Mouse (Mus musculus) erythroblast, adult 5-6 weeks (primary cell): Measurements from ENCODE around the gene Gm49380. TPM values are rescaled to one million over a fixed set of nuclear protein-coding genes. Genes with fewer than 3 reads are reported as not detected.

ENCODE experiments used
- ATAC-seq: replicated peaks from 2 replicates; pipeline ENCODE4 v1.8.0; 2016; ENCODE audit warnings: moderate number of reproducible peaks, mild to moderate bottlenecking, moderate TSS enrichment, inconsistent platforms; ENCODE audit not compliant: poor library complexity, low FRiP score, severe bottlenecking
- total RNA-seq, 2 experiments: library from RNA; stranded (forward) in 1 of 2; stranded (reverse) in 1 of 2; fragments of 150-400 nt in 1 of 2; fragments of 200-764, 138-1000 nt in 1 of 2; gene quantifications; 2 replicates each; pipeline versions ENCODE4 v1.2.3 to v1.2.4; 2015 to 2017; ENCODE audit warnings: low replicate concordance in 2 of 2

The Gm49380 gene
- total RNA-seq, 2 experiments from 2014 or later, result not detected

- ATAC-seq, result no peak
These were observed 81.4 kb downstream of the Gm49380 start for GRCm38 (mm10) chr9:44031946-44032345.

DNA sequence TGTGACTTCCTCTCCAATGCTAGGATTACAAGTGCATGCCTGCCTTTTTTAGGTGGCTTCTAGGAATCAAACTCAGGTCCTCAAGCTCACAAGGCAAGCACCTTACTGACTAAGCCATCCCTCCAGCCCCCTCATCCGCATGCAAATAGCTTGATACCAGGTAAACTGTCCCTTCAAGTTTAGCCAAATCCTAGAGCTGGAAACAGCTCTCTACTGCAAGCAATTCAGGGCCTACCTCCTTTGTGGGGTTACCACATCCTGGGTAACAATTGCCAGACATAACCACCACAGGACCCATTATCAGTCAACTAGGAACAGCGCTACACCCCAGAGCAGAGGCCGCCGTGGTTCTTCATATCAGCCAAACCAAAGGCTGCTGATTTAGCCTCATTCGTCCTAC is 82.2 kb downstream of the Gm49380 start:
- ATAC-seq, result no peak

- no peak for ATAC-seq
These were observed 82.7 kb downstream of the Gm49380 start for GRCm38 (mm10) chr9:44030646-44031045.

DNA sequence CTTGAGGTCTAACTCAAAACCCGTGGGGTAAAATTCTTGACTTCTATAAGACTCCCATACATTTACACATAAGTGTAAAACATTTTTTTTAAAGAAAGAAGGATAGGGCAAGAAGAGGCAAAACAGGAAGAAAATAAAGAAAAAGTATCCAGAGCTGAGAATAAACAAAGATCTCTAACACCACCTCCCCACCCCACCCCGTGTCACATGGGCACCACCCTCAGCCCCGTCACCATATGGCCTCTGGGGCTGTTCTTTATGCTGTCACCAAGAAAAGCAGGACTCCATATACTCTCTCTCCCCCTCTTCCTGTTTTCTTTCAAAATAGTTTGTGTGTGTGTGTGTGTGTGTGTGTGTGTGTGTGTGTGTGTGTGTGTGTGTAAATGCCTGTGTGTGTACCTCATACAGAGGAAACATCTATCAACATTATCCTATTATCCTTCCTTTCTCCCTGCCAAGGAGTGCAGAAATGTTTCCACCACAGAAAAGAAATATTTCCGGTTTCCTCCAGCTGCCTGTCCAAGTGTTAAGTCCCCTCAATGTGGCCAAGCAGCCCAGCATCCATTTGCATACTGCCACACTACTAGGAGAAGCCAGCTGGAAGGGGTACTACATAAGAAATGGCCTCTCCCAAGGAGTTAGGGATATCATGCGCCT is 83.6 kb downstream of the Gm49380 start:
- no peak for ATAC-seq

DNA sequence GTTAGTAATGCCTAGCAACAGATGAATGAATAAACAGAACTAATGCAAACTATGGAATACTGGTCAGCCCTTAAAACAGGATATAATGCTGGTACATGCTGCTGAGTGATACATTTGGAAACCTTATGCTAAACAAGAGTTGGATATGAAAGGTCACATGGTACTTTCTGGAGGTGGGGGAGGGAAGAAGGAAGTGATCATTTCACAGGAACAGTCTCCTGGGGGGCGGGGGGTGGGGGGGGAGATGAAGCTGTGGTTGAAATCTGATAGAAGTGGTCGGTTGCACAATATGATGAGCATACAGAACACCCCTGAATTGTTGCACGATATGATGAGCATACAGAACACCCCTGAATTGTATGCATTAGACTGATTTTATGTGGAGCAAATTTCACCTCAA is 89.2 kb downstream of the Gm49380 start:
- no peak for ATAC-seq

- no peak for ATAC-seq
These were observed 91.0 kb downstream of the Gm49380 start for GRCm38 (mm10) chr9:44022100-44022847.

DNA sequence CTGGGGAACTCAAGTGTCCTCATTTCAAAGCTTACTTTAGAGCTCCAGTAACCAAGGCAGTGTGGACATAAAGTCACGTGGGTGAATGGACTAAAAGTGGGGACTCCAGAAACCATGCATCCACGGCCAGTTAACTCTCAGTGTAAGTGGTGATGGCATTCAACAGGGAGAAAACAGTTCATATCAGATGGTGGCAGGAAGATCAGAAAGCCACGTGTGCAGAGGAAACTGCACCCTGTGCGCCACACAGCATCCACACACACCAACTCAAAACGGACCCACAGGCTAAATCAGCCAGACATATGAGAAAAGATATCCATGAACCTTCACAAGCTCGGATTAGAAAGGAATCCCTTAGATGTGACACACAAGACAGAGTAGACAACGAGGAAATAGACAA is 93.3 kb downstream of the Gm49380 start:
- no peak for ATAC-seq

- no peak for ATAC-seq
These were observed 95.5 kb downstream of the Gm49380 start for GRCm38 (mm10) chr9:44017846-44018245.

Other genes starting within 250 kb of the Gm49380 start
- gene Thy1, start 70.1 kb downstream of the Gm49380 start, total RNA-seq (2015; ENCODE audit: low replicate concordance), result 1.5 and 9.0 TPM in 2 replicates
- 5.0 TPM in 1 of 2 replicates, not detected in the other for gene Thy1, start 70.1 kb downstream of the Gm49380 start, total RNA-seq (2017; ENCODE audit: low replicate concordance)
- 1.0 and 1.3 TPM in 2 replicates for gene Usp2, start 46.5 kb downstream of the Gm49380 start, total RNA-seq (2015; ENCODE audit: low replicate concordance)
- 0.28 and 5.7 TPM in 2 replicates for gene Usp2, start 46.5 kb downstream of the Gm49380 start, total RNA-seq (2017; ENCODE audit: low replicate concordance)
- gene Mfrp, start 11.8 kb downstream of the Gm49380 start, total RNA-seq (2015; ENCODE audit: low replicate concordance), result not detected in 2 replicates
- gene Mfrp, start 11.8 kb downstream of the Gm49380 start, total RNA-seq (2017; ENCODE audit: low replicate concordance), result not detected in 2 replicates
- gene C1qtnf5, start 6.3 kb downstream of the Gm49380 start, total RNA-seq (2015; ENCODE audit: low replicate concordance), result 2.1 TPM in 1 of 2 replicates, not detected in the other
- gene C1qtnf5, start 6.3 kb downstream of the Gm49380 start, total RNA-seq (2017; ENCODE audit: low replicate concordance), result not detected in 2 replicates
- gene Rnf26, start within 50 bp of the Gm49380 start, total RNA-seq (2015; ENCODE audit: low replicate concordance), result 11.1 and 23.6 TPM in 2 replicates
- 13.5 and 15.6 TPM in 2 replicates for gene Rnf26, start within 50 bp of the Gm49380 start, total RNA-seq (2017; ENCODE audit: low replicate concordance)
- gene Mcam, start 21.0 kb upstream of the Gm49380 start, total RNA-seq (2015; ENCODE audit: low replicate concordance), result 0.77 TPM in 1 of 2 replicates, not detected in the other
- 0.60 TPM in 1 of 2 replicates, not detected in the other for gene Mcam, start 21.0 kb upstream of the Gm49380 start, total RNA-seq (2017; ENCODE audit: low replicate concordance)
- 43.7 and 46.9 TPM in 2 replicates for gene Cbl, start 120.5 kb upstream of the Gm49380 start, total RNA-seq (2015; ENCODE audit: low replicate concordance)
- 14.6 and 35.3 TPM in 2 replicates for gene Cbl, start 120.5 kb upstream of the Gm49380 start, total RNA-seq (2017; ENCODE audit: low replicate concordance)
- not detected in 2 replicates for gene Ccdc153, start 127.2 kb upstream of the Gm49380 start, total RNA-seq (2015; ENCODE audit: low replicate concordance)
- not detected in 2 replicates for gene Ccdc153, start 127.2 kb upstream of the Gm49380 start, total RNA-seq (2017; ENCODE audit: low replicate concordance)
- gene Pdzd3, start 138.0 kb upstream of the Gm49380 start, total RNA-seq (2015; ENCODE audit: low replicate concordance), result not detected in 2 replicates
- gene Pdzd3, start 138.0 kb upstream of the Gm49380 start, total RNA-seq (2017; ENCODE audit: low replicate concordance), result not detected in 2 replicates
- gene Nlrx1, start 155.1 kb upstream of the Gm49380 start, total RNA-seq (2015; ENCODE audit: low replicate concordance), result 2.7 and 5.6 TPM in 2 replicates
- 0.98 and 11.2 TPM in 2 replicates for gene Nlrx1, start 155.1 kb upstream of the Gm49380 start, total RNA-seq (2017; ENCODE audit: low replicate concordance)
- 20.8 and 24.2 TPM in 2 replicates for gene Abcg4, start 175.1 kb upstream of the Gm49380 start, total RNA-seq (2015; ENCODE audit: low replicate concordance)
- 18.1 and 18.8 TPM in 2 replicates for gene Abcg4, start 175.1 kb upstream of the Gm49380 start, total RNA-seq (2017; ENCODE audit: low replicate concordance)
- gene Hinfp, start 192.2 kb upstream of the Gm49380 start, total RNA-seq (2015; ENCODE audit: low replicate concordance), result 2.5 and 4.6 TPM in 2 replicates
- gene Hinfp, start 192.2 kb upstream of the Gm49380 start, total RNA-seq (2017; ENCODE audit: low replicate concordance), result 8.4 and 14.6 TPM in 2 replicates
- gene C2cd2l, start 206.8 kb upstream of the Gm49380 start, total RNA-seq (2015; ENCODE audit: low replicate concordance), result 13.4 and 16.3 TPM in 2 replicates
- 14.1 and 17.0 TPM in 2 replicates for gene C2cd2l, start 206.8 kb upstream of the Gm49380 start, total RNA-seq (2017; ENCODE audit: low replicate concordance)
- gene Dpagt1, start 212.5 kb upstream of the Gm49380 start, total RNA-seq (2015; ENCODE audit: low replicate concordance), result 9.2 and 17.1 TPM in 2 replicates
- 4.9 and 5.7 TPM in 2 replicates for gene Dpagt1, start 212.5 kb upstream of the Gm49380 start, total RNA-seq (2017; ENCODE audit: low replicate concordance)
- gene H2afx, start 221.2 kb upstream of the Gm49380 start, total RNA-seq (2015; ENCODE audit: low replicate concordance), result 45.2 and 69.0 TPM in 2 replicates
- gene H2afx, start 221.2 kb upstream of the Gm49380 start, total RNA-seq (2017; ENCODE audit: low replicate concordance), result 159 and 219 TPM in 2 replicates
- 3,498 and 3,777 TPM in 2 replicates for gene Hmbs, start 230.7 kb upstream of the Gm49380 start, total RNA-seq (2015; ENCODE audit: low replicate concordance)
- gene Hmbs, start 230.7 kb upstream of the Gm49380 start, total RNA-seq (2017; ENCODE audit: low replicate concordance), result 2,796 and 3,284 TPM in 2 replicates
- gene Vps11, start 248.2 kb upstream of the Gm49380 start, total RNA-seq (2015; ENCODE audit: low replicate concordance), result 7.7 and 8.2 TPM in 2 replicates
- 7.8 and 12.1 TPM in 2 replicates for gene Vps11, start 248.2 kb upstream of the Gm49380 start, total RNA-seq (2017; ENCODE audit: low replicate concordance)